Mouse (Mus musculus) cerebellum, adult 9-11 months (tissue): Measurements from ENCODE around the gene Josd2.

Experiments
- DNase-seq: peaks from one replicate; pipeline ENCODE4 v3.0.0; 2022

Gene Josd2

DNA sequence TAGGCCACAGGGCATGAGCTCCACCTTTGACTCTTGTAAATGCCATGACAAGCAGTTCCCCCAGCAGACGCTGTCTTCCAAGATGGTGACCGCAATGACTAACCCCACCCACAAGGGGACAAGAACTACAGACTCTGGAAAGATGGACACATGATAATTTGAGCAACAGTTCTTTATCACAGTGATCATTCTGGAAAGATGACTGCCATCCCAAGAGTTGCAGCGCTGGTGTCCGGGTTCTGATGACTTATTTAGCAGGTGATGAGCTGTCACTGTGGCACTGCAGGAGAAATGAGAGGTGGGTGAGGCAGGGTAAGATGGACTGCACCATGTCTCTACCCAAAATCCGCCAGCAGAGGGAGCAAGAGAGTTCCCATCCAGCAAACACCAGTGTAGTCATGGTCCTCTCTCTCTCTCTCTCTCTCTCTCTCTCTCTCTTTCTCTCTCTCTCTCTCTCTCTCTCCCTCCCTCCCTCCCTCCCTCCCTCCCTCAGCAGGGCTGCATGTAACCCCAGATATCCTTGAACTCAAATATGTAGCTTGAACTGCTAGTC, 33.9 kb downstream of the Josd2 start:
- DNase-seq, result peak; percentile 69

DNA sequence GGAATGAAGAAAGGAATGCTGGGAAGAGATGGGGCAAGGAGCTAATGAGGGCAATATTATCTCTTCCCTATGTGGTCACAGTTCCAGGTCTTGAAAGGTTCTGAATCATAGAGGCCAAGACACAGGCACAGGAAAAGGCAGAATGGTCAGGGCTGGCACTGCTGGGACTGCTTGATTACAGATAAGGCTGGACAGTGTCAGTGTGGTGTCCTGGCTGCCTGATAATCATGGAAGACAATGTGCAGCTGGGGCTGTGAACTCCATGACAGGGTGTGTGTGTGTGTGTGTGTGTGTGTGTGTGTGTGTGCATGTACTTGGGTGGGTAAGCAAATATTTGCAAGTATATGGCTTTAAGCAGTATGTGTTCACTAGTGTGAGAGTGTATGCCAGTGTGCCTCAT, 39.7 kb downstream of the Josd2 start:
- no peak for DNase-seq

GRCm38 (mm10) chr7:44519240-44519913, 51.6 kb downstream of the Josd2 start:
- DNase-seq, result no peak

GRCm38 (mm10) chr7:44520990-44521389, 53.2 kb downstream of the Josd2 start:
- DNase-seq, result no peak
